Mouse (Mus musculus): Measurements from ENCODE around the gene Gm13057. TPM values are rescaled to one million over a fixed set of nuclear protein-coding genes. Genes with fewer than 3 reads are reported as not detected.
"Not testable (repeated sequence)": the region's sequence is repeated elsewhere in the genome, so short reads cannot be mapped to it uniquely, and the experiment has no call there.

The Gm13057 gene
- not detected in 2 replicates for polyA plus RNA-seq (2012; rRNA removed)

GRCm38 (mm10) chr4:143551400-143551799 lies at the start of gene Gm13057, which contains the start of gene BC080695:
Gene Gm13057, plus strand, starts transcription at chr4:143551709.
Gene BC080695, plus strand, starts transcription at chr4:143551700.
- not testable (repeated sequence) for DNase-seq (ENCODE audit: extremely low spot score in 1 of 2, low spot score in 1 of 2)

GRCm38 (mm10) chr4:143511043-143511442 lies 40.5 kb upstream of the Gm13057 start, which contains the start of gene Gm13043:
Gene Gm13043, plus strand, starts transcription at chr4:143511343.
- DNase-seq (ENCODE audit: extremely low spot score in 1 of 2, low spot score in 1 of 2), result no peak

- DNase-seq (ENCODE audit: extremely low spot score in 1 of 2, low spot score in 1 of 2), result not testable (repeated sequence)
Observed at GRCm38 (mm10) chr4:143535654-143536053, 15.9 kb upstream of the Gm13057 start, which contains the start of gene Gm13040. Gene Gm13040, plus strand, starts transcription at chr4:143535954.

Other genes starting within 250 kb of the Gm13057 start
- 2.8 and 3.9 TPM in 2 replicates for gene Lrrc38, start 202.0 kb upstream of the Gm13057 start, polyA plus RNA-seq (2012; rRNA removed)
- gene Pramel1, start 157.3 kb upstream of the Gm13057 start, polyA plus RNA-seq (2012; rRNA removed), result 0.06 and 0.11 TPM in 2 replicates
- gene Pramef8, start 139.3 kb upstream of the Gm13057 start, polyA plus RNA-seq (2012; rRNA removed), result 9.4 and 9.5 TPM in 2 replicates
- gene Oog4, start 101.4 kb upstream of the Gm13057 start, polyA plus RNA-seq (2012; rRNA removed), result not detected in 2 replicates
- not detected in 2 replicates for gene Gm13043, start 40.4 kb upstream of the Gm13057 start, polyA plus RNA-seq (2012; rRNA removed)
- not detected in 2 replicates for gene Gm13040, start 15.8 kb upstream of the Gm13057 start, polyA plus RNA-seq (2012; rRNA removed)
- gene BC080695, start within 50 bp of the Gm13057 start, polyA plus RNA-seq (2012; rRNA removed), result not detected in 2 replicates
- not detected in 2 replicates for gene Gm13083, start 63.3 kb downstream of the Gm13057 start, polyA plus RNA-seq (2012; rRNA removed)
- gene Gm13088, start 105.5 kb downstream of the Gm13057 start, polyA plus RNA-seq (2012; rRNA removed), result not detected in 2 replicates
- not detected in 2 replicates for gene Gm13089, start 151.0 kb downstream of the Gm13057 start, polyA plus RNA-seq (2012; rRNA removed)
- gene Gm13078, start 167.7 kb downstream of the Gm13057 start, polyA plus RNA-seq (2012; rRNA removed), result not detected in 2 replicates
- gene Gm13023, start 237.6 kb downstream of the Gm13057 start, polyA plus RNA-seq (2012; rRNA removed), result not detected in 2 replicates